ENCODE assay signal across 21 mouse cellular contexts in the genomic region with DNA sequence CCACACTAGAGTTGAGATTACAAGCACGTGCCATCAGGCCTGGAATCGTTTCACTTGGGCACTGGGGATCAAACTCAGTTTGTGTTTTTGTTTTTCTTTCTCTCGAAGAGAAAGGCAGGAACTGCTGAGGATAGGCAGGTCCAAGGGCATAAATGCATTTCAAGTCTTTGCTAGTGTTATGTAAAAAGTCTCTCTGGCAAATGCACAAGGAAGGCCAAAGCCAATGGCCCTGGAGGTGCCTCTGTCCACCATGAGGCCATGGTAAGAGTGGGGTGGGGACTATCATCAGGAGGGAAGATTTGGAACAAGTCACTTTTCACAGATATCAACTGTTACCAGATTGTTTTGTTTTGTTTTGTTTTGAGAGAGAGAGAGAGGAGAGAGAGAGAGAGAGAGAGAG. TPM values are rescaled to one million over a fixed set of nuclear protein-coding genes. Genes with fewer than 3 reads are reported as not detected.
DNase-seq lines count a peak whose midpoint lies in the region; ATAC-seq and TF ChIP-seq lines count a peak whose summit lies in the region.
"Had no signal": no experiment of that assay in that cellular context is flagged by ENCODE, and none has a peak within 500 bp of the region (broad histone marks: within the 10 kb centered on the region; RNA-seq: fewer than 3 reads in every experiment).

No protein-coding gene starts in this region.

- peak; percentile 57 for DNase-seq in lung, embryonic 14.5 days
- no peak for DNase-seq in lung, adult 18-20 months
- peak; percentile 13 for DNase-seq in lung, postnatal 25 days (ENCODE audit: low spot score)
- DNase-seq in lung, postnatal 14 days, result no peak
- peak; percentile 14 for DNase-seq in gonadal fat pad, adult 2 months (ENCODE audit: low read depth)
- DNase-seq in limb, embryonic 11.5 days (ENCODE audit: low spot score), result peak; percentile 23
- DNase-seq in spleen, postnatal 14 days (ENCODE audit: low spot score in 2 of 2), result no peak
- DNase-seq: adrenal gland, adult 8-10 months; adrenal gland, postnatal 36 days; cerebellum, postnatal 10 days; gastrocnemius, postnatal 36 days; heart, adult 18-20 months; heart, postnatal 10 days; heart, postnatal 4 days had no signal

- ATAC-seq in lung, embryonic 14.5 days (ENCODE audit: insufficient read depth), result peak; percentile 47; the same call in 1 of the 2 replicates
- no peak for ATAC-seq in limb, embryonic 11.5 days (ENCODE audit: insufficient number of reproducible peaks, low FRiP score, low TSS enrichment, low read depth)
- ATAC-seq: forebrain, embryonic 15.5 days had no signal

- no peak overlapping the region for H3K4me3 ChIP-seq in lung, embryonic 14.5 days (ENCODE audit: low read depth, low read length)
- no peak overlapping the region for H3K4me3 ChIP-seq in limb, embryonic 11.5 days (ENCODE audit: low read depth, low read length)
- H3K4me3 ChIP-seq: embryonic facial prominence, embryonic 12.5 days; forebrain, embryonic 15.5 days; heart, embryonic 10.5 days; hindbrain, embryonic 12.5 days had no signal

- no peaks in the 10 kb centered on the region for H3K4me1 ChIP-seq in lung, embryonic 14.5 days (ENCODE audit: insufficient read depth)
- no peaks in the 10 kb centered on the region for H3K4me1 ChIP-seq in limb, embryonic 11.5 days (ENCODE audit: control insufficient read depth, insufficient read depth, low read length)
- H3K4me1 ChIP-seq: embryonic facial prominence, embryonic 12.5 days; forebrain, embryonic 15.5 days; heart, embryonic 10.5 days; hindbrain, embryonic 12.5 days had no signal

- no peak for TF ChIP-seq CTCF in lung, embryonic 14.5 days (IDR thresholded peaks at IDR 0.05; ENCODE audit: low read depth)

- no peak overlapping the region for H3K9ac ChIP-seq in lung, embryonic 14.5 days
- H3K9ac ChIP-seq in limb, embryonic 11.5 days (ENCODE audit: low read length), result no peak overlapping the region
- H3K9ac ChIP-seq: embryonic facial prominence, embryonic 12.5 days; forebrain, embryonic 15.5 days; hindbrain, embryonic 12.5 days had no signal

- H3K27me3 ChIP-seq in lung, embryonic 14.5 days (ENCODE audit: insufficient read depth, low read length), result no peaks in the 10 kb centered on the region
- H3K27me3 ChIP-seq in limb, embryonic 11.5 days (ENCODE audit: control insufficient read depth, insufficient read depth, low read length), result no peaks in the 10 kb centered on the region
- H3K27me3 ChIP-seq: embryonic facial prominence, embryonic 12.5 days; hindbrain, embryonic 12.5 days had no signal

- no peaks in the 10 kb centered on the region for H3K36me3 ChIP-seq in lung, embryonic 14.5 days (ENCODE audit: insufficient read depth)
- H3K36me3 ChIP-seq in limb, embryonic 11.5 days (ENCODE audit: control insufficient read depth, insufficient read depth, low read length), result no peaks in the 10 kb centered on the region
- H3K36me3 ChIP-seq: embryonic facial prominence, embryonic 12.5 days; forebrain, embryonic 15.5 days; heart, embryonic 10.5 days; hindbrain, embryonic 12.5 days had no signal

- WGBS in lung, embryonic 14.5 days, result 18% methylated on average over 3 of the region's 3 CpGs
- WGBS in limb, embryonic 11.5 days, result 40% methylated on average over 3 of the region's 3 CpGs

- peak overlapping the region; percentile 54 for H3K27ac ChIP-seq in lung, embryonic 14.5 days (ENCODE audit: low read depth)
- no peak overlapping the region for H3K27ac ChIP-seq in limb, embryonic 11.5 days (replicated peaks; ENCODE audit: low read depth, low read length)
- H3K27ac ChIP-seq: embryonic facial prominence, embryonic 12.5 days; forebrain, embryonic 15.5 days; heart, embryonic 10.5 days; hindbrain, embryonic 12.5 days had no signal

- no peak overlapping the region for H3K4me2 ChIP-seq in lung, embryonic 14.5 days
- H3K4me2 ChIP-seq in limb, embryonic 11.5 days (ENCODE audit: low read depth, severe bottlenecking), result no peak overlapping the region
- H3K4me2 ChIP-seq: embryonic facial prominence, embryonic 12.5 days; forebrain, embryonic 15.5 days; hindbrain, embryonic 12.5 days had no signal

- no peaks in the 10 kb centered on the region for H3K9me3 ChIP-seq in lung, embryonic 14.5 days (ENCODE audit: low read depth, low read length)
- no peaks in the 10 kb centered on the region for H3K9me3 ChIP-seq in limb, embryonic 11.5 days (ENCODE audit: control insufficient read depth, low read length)
- H3K9me3 ChIP-seq: embryonic facial prominence, embryonic 12.5 days; forebrain, embryonic 15.5 days; heart, embryonic 10.5 days; hindbrain, embryonic 12.5 days had no signal

RNA-seq across cellular contexts. Expression of a gene that starts 12.1 kb away (rescaled TPM):
- polyA plus RNA-seq in lung, embryonic 14.5 days (2014; fragmentation: Nextera tagmentation; extraction: Ambion mirVana), result not detected in 2 replicates
- polyA plus RNA-seq in gonadal fat pad, adult 2 months (2012; rRNA removed), result 0.36 and 0.48 TPM in 2 replicates
- not detected in 2 replicates for polyA plus RNA-seq in limb, embryonic 11.5 days (2014; fragmentation: Nextera tagmentation; extraction: Ambion mirVana)
- polyA plus RNA-seq: cerebellum, adult 2 months; embryonic facial prominence, embryonic 12.5 days; forebrain, embryonic 11.5 days; forebrain, embryonic 15.5 days; heart, embryonic 10.5 days; heart, embryonic 14.5 days; hindbrain, embryonic 12.5 days had no signal

RNA-seq across cellular contexts. Expression of a gene that starts 36.1 kb away (rescaled TPM):
- 127 and 132 TPM in 2 replicates for polyA plus RNA-seq in lung, embryonic 14.5 days (2014; fragmentation: Nextera tagmentation; extraction: Ambion mirVana)
- polyA plus RNA-seq in gonadal fat pad, adult 2 months (2012; rRNA removed), result 21.0 and 31.6 TPM in 2 replicates
- polyA plus RNA-seq in limb, embryonic 11.5 days (2014; fragmentation: Nextera tagmentation; extraction: Ambion mirVana), result 146 and 152 TPM in 2 replicates

Comparison
In these comparisons a context has a peak if more than half of its experiments do, and no peak if none do; other contexts are left out.
1. DNase-seq: peak in lung, embryonic 14.5 days (single experiment), lung, postnatal 25 days (single experiment), gonadal fat pad, adult 2 months (single experiment) and limb, embryonic 11.5 days (single experiment); none in lung, adult 18-20 months (0 of 2), lung, postnatal 14 days (single experiment) and spleen, postnatal 14 days (0 of 2).